Mouse (Mus musculus) cerebellum, adult 2 months (tissue): ENCODE results near the gene Islr2. TPM values are rescaled to one million over a fixed set of nuclear protein-coding genes. Genes with fewer than 3 reads are reported as not detected.
A peak's percentile ranks its signal among the peaks of the same experiment; 100 is the strongest.
"Not testable (repeated sequence)": the region's sequence is repeated elsewhere in the genome, so short reads cannot be mapped to it uniquely, and the experiment has no call there.

Experiments used
- DNase-seq, 2 experiments: peaks; one replicate each; pipeline ENCODE4 v3.0.0; 2021
- H3K27ac ChIP-seq: fragments of 200-500 bp; 2 replicates; pipeline ENCODE4 v1.5.1; 2012; ENCODE audit warnings: low read length, control low read depth, inconsistent platforms; ENCODE audit not compliant: insufficient read depth
- H3K27me3 ChIP-seq: fragments of 200-500 bp; 2 replicates; pipeline ENCODE4 v1.6.1; 2012; ENCODE audit warnings: inconsistent platforms, mild to moderate bottlenecking, low read length, moderate library complexity; ENCODE audit not compliant: control insufficient read depth, insufficient read depth
- H3K4me1 ChIP-seq: fragments of 200-500 bp; 2 replicates; pipeline ENCODE4 v1.6.1; 2011; ENCODE audit warnings: low read length; ENCODE audit not compliant: control insufficient read depth, insufficient read depth
- H3K4me3 ChIP-seq: fragments of 200-500 bp; replicated peaks from 2 replicates; pipeline ENCODE3; 2011; ENCODE audit warnings: mild to moderate bottlenecking, low read depth, low read length, control low read depth; ENCODE audit not compliant: insufficient read depth
- CTCF ChIP-seq: fragments of 200-500 bp; IDR thresholded peaks from 2 replicates; pipeline ENCODE4 v1.5.1; 2011; ENCODE audit warnings: low read depth, mild to moderate bottlenecking, control low read depth, low read length, moderate library complexity, borderline replicate concordance; ENCODE audit not compliant: insufficient read depth
- POLR2A ChIP-seq: fragments of 200-500 bp; IDR thresholded peaks from 2 replicates; pipeline ENCODE4 v1.6.1; 2011; ENCODE audit warnings: low read length, control low read depth, borderline replicate concordance; ENCODE audit not compliant: insufficient read depth
- WGBS: fragments of 180-500 bp; shearing (Covaris S2); methylation state at CpG from one replicate; pipeline ENCODE4 v1.1.7; 2018; 5-methylcytosine and 5-hydroxymethylcytosine counted together
- polyA plus RNA-seq: library from polyadenylated mRNA; depleted of rRNA; stranded (reverse); fragments of >200 nt; gene quantifications from 2 replicates; pipeline ENCODE4 v1.2.3, GENCODE M21; 2012; rRNA removed

The Islr2 gene
- 1.1 and 1.6 TPM in 2 replicates for polyA plus RNA-seq

DNA sequence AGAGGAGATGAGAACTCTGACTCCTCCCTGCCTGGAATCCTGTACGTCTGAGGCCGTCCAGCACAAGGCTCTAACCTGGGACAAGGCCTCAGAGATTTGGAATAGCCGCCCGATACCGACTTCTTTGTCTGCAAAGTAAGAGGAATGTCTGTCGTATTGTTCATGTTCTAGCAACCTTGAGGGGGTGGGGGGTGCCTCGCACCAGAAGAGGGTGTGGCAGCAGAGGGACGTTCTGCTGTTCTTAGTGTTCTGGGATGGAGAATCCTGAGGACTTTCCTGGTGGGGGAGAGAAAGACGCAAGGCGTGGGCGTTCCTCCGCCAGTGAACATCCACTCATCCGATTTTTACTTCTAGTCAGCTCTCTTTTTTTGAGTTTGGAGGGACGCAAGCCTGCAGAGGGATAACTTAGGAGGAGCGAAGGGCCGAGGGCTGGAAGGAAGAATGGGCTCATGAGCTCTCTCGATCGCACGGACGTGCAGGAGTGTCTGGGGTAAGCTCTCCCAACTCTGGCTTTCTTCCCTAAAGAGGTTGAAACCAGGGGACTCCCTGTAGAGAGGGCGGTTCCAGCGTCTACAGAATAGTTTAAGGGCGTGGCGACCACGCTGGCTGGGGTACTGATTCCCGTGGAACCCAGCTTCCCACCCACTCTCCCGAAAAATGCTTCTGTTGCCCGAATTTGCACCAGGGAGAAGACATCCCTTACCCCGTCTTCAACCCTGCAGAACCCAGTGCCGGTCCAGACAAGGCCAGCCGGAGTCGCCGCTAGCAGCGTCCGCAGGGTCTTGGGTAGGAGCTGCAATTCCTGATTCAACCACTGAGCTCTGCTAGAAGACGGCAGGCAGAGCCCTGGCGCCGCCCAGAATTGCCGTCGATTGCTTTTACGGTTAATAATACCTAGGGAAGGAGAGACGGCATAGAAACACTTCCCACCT lies at the start of gene Islr2, which contains the start of gene Islr:
Gene Islr2 (minus strand): TSS at position 804 of the 932 bp plus-strand sequence.
Gene Islr (minus strand): TSS at position 791 of the 932 bp plus-strand sequence.
- H3K4me3 ChIP-seq: no peak within 1 kb of the TSS
- peak; percentile 27 to 42 for DNase-seq
- H3K27me3 ChIP-seq: no peaks in the 10 kb centered on the region
- peaks cover 5% of the 10 kb centered on the region for H3K4me1 ChIP-seq
- 0 out of 2 replicates have a peak, but pooled peaks have one; percentile 19 for TF ChIP-seq CTCF
- no peak for TF ChIP-seq POLR2A
- 45% methylated on average over 42 of the region's 42 CpGs for WGBS
- no peak within 1 kb of the TSS for H3K27ac ChIP-seq

DNA sequence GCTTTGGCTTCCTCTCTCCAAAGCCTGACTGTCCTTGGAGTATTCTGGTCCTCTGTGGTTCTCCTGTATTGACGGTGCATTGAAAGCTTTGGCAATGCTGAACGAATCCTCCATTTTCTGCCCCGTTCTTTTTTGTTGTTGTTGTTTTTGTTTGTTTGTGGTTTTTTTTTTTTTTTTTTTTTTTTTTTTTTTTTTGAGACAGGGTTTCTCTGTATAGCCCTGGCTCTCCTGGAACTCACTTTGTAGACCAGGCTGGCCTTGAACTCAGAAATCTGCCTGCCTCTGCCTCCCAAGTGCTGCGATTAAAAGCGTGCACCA lies 49.6 kb upstream of the Islr2 start:
- not testable (repeated sequence) for H3K27me3 ChIP-seq, DNase-seq, H3K27ac ChIP-seq
- 61% methylated on average over 5 of the region's 5 CpGs for WGBS
- Histone ChIP-seq H3K4me3 (peak overlapping the region; percentile 68), H3K4me1 (peaks cover 10% of the 10 kb centered on the region)

- DNase-seq: peak; percentile 92 to 93
- Histone ChIP-seq H3K27ac (no peak within 1 kb of the TSS), H3K4me1 (peaks cover 12% of the 10 kb centered on the region), H3K27me3 (no peaks in the 10 kb centered on the region), H3K4me3 (peak within 1 kb of the TSS; percentile 68)
- 1% methylated on average over 31 of the region's 31 CpGs for WGBS
- TF ChIP-seq POLR2A: peak; percentile 86
- peak; percentile 95 for TF ChIP-seq CTCF
Measured at GRCm38 (mm10) chr9:58253033-58253804, 49.1 kb upstream of the Islr2 start, which contains the start of gene Stoml1. TSS of gene Stoml1 (plus strand) at chr9:58253164.

DNA sequence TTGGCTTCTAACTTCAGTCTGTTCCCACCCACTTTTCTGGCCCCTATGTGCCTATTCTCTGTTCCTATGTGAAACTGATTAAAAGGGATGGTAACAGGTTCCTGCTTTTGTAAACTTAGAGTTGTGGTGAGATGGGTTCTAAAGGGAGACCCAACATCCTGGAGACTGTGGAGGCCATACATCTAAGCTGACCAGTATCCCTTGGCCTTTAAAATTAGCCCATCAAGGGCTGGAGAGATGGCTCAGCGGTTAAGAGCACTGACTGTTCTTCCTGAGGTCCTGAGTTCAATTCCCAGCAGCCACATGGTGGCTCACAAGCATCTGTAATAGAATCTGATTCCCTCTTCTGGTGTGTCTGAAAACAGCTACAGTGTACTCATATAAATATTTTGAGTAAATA lies 46.6 kb upstream of the Islr2 start:
- 86% methylated on average over 1 of the region's 1 CpGs for WGBS
- not testable (repeated sequence) for H3K27ac ChIP-seq, H3K4me3 ChIP-seq, DNase-seq, H3K27me3 ChIP-seq
- H3K4me1 ChIP-seq: peaks cover 13% of the 10 kb centered on the region

DNA sequence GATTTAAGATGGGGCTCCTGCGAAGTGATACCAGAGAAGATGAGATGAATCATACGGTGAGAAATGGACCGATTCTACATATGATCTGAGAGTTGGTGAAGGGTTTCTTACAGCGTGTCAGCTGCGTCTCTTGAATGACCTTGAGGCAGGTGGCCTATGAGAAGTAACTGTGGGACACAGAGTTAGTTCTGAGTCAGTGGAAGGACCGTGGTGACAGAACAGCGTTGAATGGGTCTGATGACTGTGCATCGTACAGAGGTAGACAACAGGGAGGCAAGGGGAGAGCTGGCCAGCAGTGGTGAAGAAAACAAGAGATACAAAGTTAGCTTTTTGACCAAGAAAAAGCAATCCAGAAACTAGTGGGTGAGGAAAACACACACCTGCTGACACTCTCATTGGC lies 46.2 kb upstream of the Islr2 start:
- Histone ChIP-seq H3K27ac (no peak overlapping the region), H3K27me3 (no peaks in the 10 kb centered on the region), H3K4me3 (no peak overlapping the region), H3K4me1 (peaks cover 13% of the 10 kb centered on the region)
- TF ChIP-seq CTCF (no peak), POLR2A (no peak)
- 77% methylated on average over 8 of the region's 8 CpGs for WGBS
- DNase-seq: no peak

GRCm38 (mm10) chr9:58249592-58250192 lies 45.6 kb upstream of the Islr2 start, which contains the start of gene Pml:
TSS of gene Pml (minus strand) at chr9:58249786.
- H3K27me3 ChIP-seq: no peaks in the 10 kb centered on the region
- TF ChIP-seq POLR2A (peak; percentile 37; the same call in 1 of the 2 replicates), CTCF (0 out of 2 replicates have a peak, but pooled peaks have one; percentile 29)
- peak within 1 kb of the TSS; percentile 60; the same call in 1 of the 2 replicates for H3K27ac ChIP-seq
- peak within 1 kb of the TSS; percentile 99 for H3K4me3 ChIP-seq
- peaks cover 9% of the 10 kb centered on the region for H3K4me1 ChIP-seq
- WGBS: under 1% methylated on average over 16 of the region's 16 CpGs
- DNase-seq: peak; percentile 69 to 72

DNA sequence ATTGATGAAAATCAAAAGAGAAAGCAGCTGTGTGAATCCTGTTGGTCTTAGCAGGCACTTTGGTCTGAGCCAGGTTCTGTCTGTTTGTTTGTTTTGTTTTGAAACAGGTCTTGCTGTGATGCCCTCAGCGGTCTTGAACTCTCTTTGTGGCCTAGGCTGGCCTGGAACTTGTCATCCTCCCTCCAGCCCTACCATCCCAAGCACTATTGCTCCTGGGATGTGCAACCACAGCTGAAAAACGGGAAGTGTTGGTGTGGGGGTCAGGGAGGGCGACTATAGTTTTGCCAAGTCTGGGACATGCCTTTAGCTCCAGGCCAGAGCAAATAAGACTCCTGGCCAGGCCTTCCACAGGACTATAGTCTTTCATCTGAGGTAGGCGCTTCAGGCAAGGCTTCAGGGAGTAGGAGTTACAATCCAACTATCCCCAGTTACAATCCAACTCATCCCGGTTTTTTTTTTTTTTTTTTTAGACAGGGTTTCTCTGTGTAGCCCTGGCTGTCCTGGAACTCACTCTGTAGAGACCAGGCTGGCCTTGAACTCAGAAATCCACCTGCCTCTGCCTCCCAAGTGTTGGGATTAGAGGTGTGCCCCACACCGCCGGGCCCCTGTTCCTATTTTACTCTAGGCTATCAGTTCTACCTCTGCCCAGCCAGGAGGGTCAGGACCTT lies 44.8 kb upstream of the Islr2 start:
- Histone ChIP-seq H3K27ac (0 out of 2 replicates have a peak overlapping the region, but pooled peaks have one; percentile 60), H3K4me3 (peak overlapping the region; percentile 99), H3K27me3 (no peaks in the 10 kb centered on the region), H3K4me1 (peaks cover 6% of the 10 kb centered on the region)
- TF ChIP-seq POLR2A (no peak), CTCF (no peak)
- 38% methylated on average over 7 of the region's 7 CpGs for WGBS
- DNase-seq: no peak
